Mouse (Mus musculus): ENCODE results near the gene Gm10487. TPM values are rescaled to one million over a fixed set of nuclear protein-coding genes. Genes with fewer than 3 reads are reported as not detected.
"Not testable (repeated sequence)": the region's sequence is repeated elsewhere in the genome, so short reads cannot be mapped to it uniquely, and the experiment has no call there.

The Gm10487 gene
- polyA plus RNA-seq (2012; rRNA removed): not detected in 2 replicates

DNA sequence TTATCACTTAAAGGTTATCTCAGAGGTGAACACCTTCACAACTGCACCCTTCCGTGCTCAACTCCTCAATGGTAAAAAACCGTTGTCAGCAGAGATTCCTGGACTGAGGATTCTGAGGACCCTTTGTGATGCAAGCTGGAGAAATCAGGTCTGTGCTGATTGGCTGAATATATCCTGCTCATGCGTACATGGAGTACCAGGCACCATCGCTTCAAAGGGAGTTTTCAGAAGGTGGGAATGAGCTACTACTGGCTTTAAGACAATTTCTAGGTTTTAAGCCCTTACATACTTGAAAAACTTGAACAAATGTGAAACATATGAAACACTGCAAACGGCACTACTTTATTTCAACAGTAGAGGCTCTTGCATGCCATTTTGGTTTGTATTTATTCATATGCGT, at the start of gene Gm10487:
Gene Gm10487, minus strand, starts transcription at position 101 of the 400 bp plus-strand sequence.
- not testable (repeated sequence) for H3K4me3 ChIP-seq (ENCODE audit: low read depth, low read length); H3K4me1 ChIP-seq (ENCODE audit: control insufficient read depth, insufficient read depth, insufficient read length, low read length)
- no CpG with 5 or more reads among the region's 6 CpGs for WGBS

More for the DNA sequence above, at the start of gene Gm10487:
- not testable (repeated sequence) for H3K36me3 ChIP-seq (ENCODE audit: control insufficient read depth, insufficient read depth, low read length); H3K27ac ChIP-seq (ENCODE audit: insufficient read depth, low read depth, low read length); H3K27me3 ChIP-seq (ENCODE audit: control insufficient read depth, insufficient read depth, low read length)
